Mouse (Mus musculus): ENCODE measurements around the gene Myo5c. TPM values are rescaled to one million over a fixed set of nuclear protein-coding genes. Genes with fewer than 3 reads are reported as not detected.

Gene Myo5c
- polyA plus RNA-seq (2014; fragmentation: Nextera tagmentation; extraction: Ambion mirVana): 0.85 and 1.0 TPM in 2 replicates

- WGBS: 3% methylated on average over 48 of the region's 48 CpGs
- Histone ChIP-seq H3K27me3 (ENCODE audit: control insufficient read depth, insufficient read depth, low read length) (peaks cover 11% of the 10 kb centered on the region), H3K36me3 (replicated peaks; ENCODE audit: control insufficient read depth, insufficient read depth, low read depth, low read length) (no peaks in the 10 kb centered on the region)
Measured at GRCm38 (mm10) chr9:75231841-75232746, at the start of gene Myo5c. Gene Myo5c, plus strand, starts transcription at chr9:75232020.

DNA sequence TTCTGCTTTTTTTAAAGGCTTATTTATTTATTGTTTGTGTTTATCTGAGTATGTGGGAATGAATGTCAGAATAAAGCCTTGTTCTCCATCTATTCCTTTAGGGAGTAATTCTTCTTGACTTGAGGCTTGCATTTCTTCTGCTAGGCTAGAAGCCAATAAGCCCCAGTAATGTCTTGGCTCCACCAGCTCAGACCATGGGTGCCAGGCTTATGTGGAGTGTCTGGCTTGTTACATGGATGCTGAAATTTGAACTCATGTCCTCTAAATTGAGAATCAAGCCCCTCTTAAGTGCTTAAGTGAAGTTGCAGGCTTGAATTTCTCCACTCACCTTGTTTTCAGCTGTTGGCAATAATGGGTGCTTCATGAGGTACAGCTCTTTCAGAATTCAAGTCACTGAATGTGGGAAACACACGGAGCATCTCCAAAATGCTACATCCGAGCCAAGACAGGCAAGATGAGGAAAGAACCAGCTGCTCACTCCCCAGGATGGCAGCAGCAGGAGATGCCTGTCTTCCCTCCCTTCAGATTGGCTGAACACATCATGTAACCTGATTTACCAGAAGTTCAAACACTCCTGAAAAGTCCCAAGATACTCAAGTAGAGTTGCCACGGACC is 44.1 kb upstream of the Myo5c start:
- Histone ChIP-seq H3K27ac (replicated peaks; ENCODE audit: low read depth, low read length) (no peak overlapping the region), H3K9me3 (replicated peaks; ENCODE audit: control insufficient read depth, low read length) (no peaks in the 10 kb centered on the region), H3K9ac (replicated peaks; ENCODE audit: low read length) (no peak overlapping the region), H3K27me3 (ENCODE audit: control insufficient read depth, insufficient read depth, low read length) (no peaks in the 10 kb centered on the region), H3K4me2 (ENCODE audit: low read depth, low read length) (no peak overlapping the region), H3K36me3 (replicated peaks; ENCODE audit: control insufficient read depth, insufficient read depth, low read depth, low read length) (0 out of 2 replicates have a peak, but pooled peaks cover 2% of the 10 kb centered on the region), H3K4me3 (ENCODE audit: low read depth, low read length) (no peak overlapping the region), H3K4me1 (ENCODE audit: control insufficient read depth, insufficient read depth, low read length) (no peaks in the 10 kb centered on the region)
- WGBS: 88% methylated on average over 3 of the region's 3 CpGs
- DNase-seq (ENCODE audit: low spot score): no peak
- ATAC-seq (replicated peaks; ENCODE audit: insufficient number of reproducible peaks, low FRiP score, low TSS enrichment, low read depth): no peak

More at GRCm38 (mm10) chr9:75231841-75232746, at the start of gene Myo5c:
- DNase-seq (ENCODE audit: low spot score) (peak; percentile 45), ATAC-seq (replicated peaks; ENCODE audit: insufficient number of reproducible peaks, low FRiP score, low TSS enrichment, low read depth) (peak; percentile 46; the same call in 1 of the 2 replicates)
- Histone ChIP-seq H3K4me2 (ENCODE audit: low read depth, low read length) (peak within 1 kb of the TSS; percentile 65), H3K4me3 (ENCODE audit: low read depth, low read length) (peak within 1 kb of the TSS; percentile 30), H3K27ac (replicated peaks; ENCODE audit: low read depth, low read length) (no peak within 1 kb of the TSS), H3K9me3 (replicated peaks; ENCODE audit: control insufficient read depth, low read length) (no peaks in the 10 kb centered on the region), H3K4me1 (ENCODE audit: control insufficient read depth, insufficient read depth, low read length) (no peaks in the 10 kb centered on the region), H3K9ac (replicated peaks; ENCODE audit: low read length) (0 out of 2 replicates have a peak within 1 kb of the TSS, but pooled peaks have one; percentile 1)

- Histone ChIP-seq H3K27ac (replicated peaks; ENCODE audit: low read depth, low read length) (no peak overlapping the region), H3K36me3 (replicated peaks; ENCODE audit: control insufficient read depth, insufficient read depth, low read depth, low read length) (no peaks in the 10 kb centered on the region; the same call in 1 of the 2 replicates), H3K9me3 (replicated peaks; ENCODE audit: control insufficient read depth, low read length) (no peaks in the 10 kb centered on the region), H3K4me3 (ENCODE audit: low read depth, low read length) (no peak overlapping the region), H3K9ac (replicated peaks; ENCODE audit: low read length) (no peak overlapping the region; the same call in 1 of the 2 replicates), H3K27me3 (ENCODE audit: control insufficient read depth, insufficient read depth, low read length) (no peaks in the 10 kb centered on the region), H3K4me1 (ENCODE audit: control insufficient read depth, insufficient read depth, low read length) (no peaks in the 10 kb centered on the region), H3K4me2 (ENCODE audit: low read depth, low read length) (no peak overlapping the region)
- ATAC-seq (replicated peaks; ENCODE audit: insufficient number of reproducible peaks, low FRiP score, low TSS enrichment, low read depth) (no peak), DNase-seq (ENCODE audit: low spot score) (no peak)
- 60% methylated on average over 4 of the region's 4 CpGs for WGBS
Measured at GRCm38 (mm10) chr9:75193858-75194257, 38.0 kb upstream of the Myo5c start.

DNA sequence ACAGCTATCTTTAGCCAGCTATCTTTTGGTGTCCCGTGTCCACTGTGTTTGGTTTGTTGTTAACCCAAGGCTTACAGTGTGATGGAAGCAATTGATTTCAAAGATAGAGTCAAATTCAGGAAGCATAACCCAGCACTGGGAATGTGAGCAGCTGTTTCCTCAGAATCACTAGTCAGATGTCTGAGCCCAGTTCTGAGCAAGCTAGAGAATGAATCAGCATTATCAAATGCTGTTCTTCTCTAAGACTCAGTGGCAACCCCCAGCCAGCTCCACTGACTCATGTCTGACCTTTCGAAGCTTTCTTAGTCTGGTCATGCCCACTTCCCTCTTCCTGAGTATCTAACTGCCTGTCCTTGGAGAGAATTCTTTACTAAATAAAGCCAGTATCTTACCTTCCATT is 35.5 kb upstream of the Myo5c start:
- H3K36me3 ChIP-seq (replicated peaks; ENCODE audit: control insufficient read depth, insufficient read depth, low read depth, low read length): no peaks in the 10 kb centered on the region; the same call in 1 of the 2 replicates

GRCm38 (mm10) chr9:75197297-75197696 is 34.5 kb upstream of the Myo5c start:
- peak; percentile 28 for DNase-seq (ENCODE audit: low spot score)
- H3K27ac ChIP-seq (replicated peaks; ENCODE audit: low read depth, low read length): no peak overlapping the region
- H3K4me1 ChIP-seq (ENCODE audit: control insufficient read depth, insufficient read depth, low read length): no peaks in the 10 kb centered on the region
- H3K9ac ChIP-seq (replicated peaks; ENCODE audit: low read length): no peak overlapping the region
- no peak overlapping the region for H3K4me3 ChIP-seq (ENCODE audit: low read depth, low read length)
- WGBS: 73% methylated on average over 6 of the region's 6 CpGs
- H3K27me3 ChIP-seq (ENCODE audit: control insufficient read depth, insufficient read depth, low read length): no peaks in the 10 kb centered on the region
- H3K4me2 ChIP-seq (ENCODE audit: low read depth, low read length): no peak overlapping the region
- H3K36me3 ChIP-seq (replicated peaks; ENCODE audit: control insufficient read depth, insufficient read depth, low read depth, low read length): no peaks in the 10 kb centered on the region; the same call in 1 of the 2 replicates
- no peak for ATAC-seq (replicated peaks; ENCODE audit: insufficient number of reproducible peaks, low FRiP score, low TSS enrichment, low read depth)
- H3K9me3 ChIP-seq (replicated peaks; ENCODE audit: control insufficient read depth, low read length): no peaks in the 10 kb centered on the region

More for the DNA sequence above, 35.5 kb upstream of the Myo5c start:
- no peak overlapping the region for H3K27ac ChIP-seq (replicated peaks; ENCODE audit: low read depth, low read length)
- H3K4me2 ChIP-seq (ENCODE audit: low read depth, low read length): no peak overlapping the region
- H3K27me3 ChIP-seq (ENCODE audit: control insufficient read depth, insufficient read depth, low read length): no peaks in the 10 kb centered on the region
- WGBS: 65% methylated on average over 2 of the region's 2 CpGs
- H3K4me3 ChIP-seq (ENCODE audit: low read depth, low read length): no peak overlapping the region
- no peaks in the 10 kb centered on the region for H3K4me1 ChIP-seq (ENCODE audit: control insufficient read depth, insufficient read depth, low read length)
- H3K9ac ChIP-seq (replicated peaks; ENCODE audit: low read length): no peak overlapping the region
- no peaks in the 10 kb centered on the region for H3K9me3 ChIP-seq (replicated peaks; ENCODE audit: control insufficient read depth, low read length)
- ATAC-seq (replicated peaks; ENCODE audit: insufficient number of reproducible peaks, low FRiP score, low TSS enrichment, low read depth): no peak
- DNase-seq (ENCODE audit: low spot score): no peak

- ATAC-seq (replicated peaks; ENCODE audit: insufficient number of reproducible peaks, low FRiP score, low TSS enrichment, low read depth): no peak
- no peak for DNase-seq (ENCODE audit: low spot score)
- Histone ChIP-seq H3K27me3 (ENCODE audit: control insufficient read depth, insufficient read depth, low read length) (no peaks in the 10 kb centered on the region), H3K36me3 (replicated peaks; ENCODE audit: control insufficient read depth, insufficient read depth, low read depth, low read length) (no peaks in the 10 kb centered on the region; the same call in none of the 2 replicates), H3K4me2 (ENCODE audit: low read depth, low read length) (no peak overlapping the region), H3K27ac (replicated peaks; ENCODE audit: low read depth, low read length) (no peak overlapping the region), H3K4me1 (ENCODE audit: control insufficient read depth, insufficient read depth, low read length) (no peaks in the 10 kb centered on the region), H3K9ac (replicated peaks; ENCODE audit: low read length) (no peak overlapping the region), H3K9me3 (replicated peaks; ENCODE audit: control insufficient read depth, low read length) (no peaks in the 10 kb centered on the region), H3K4me3 (ENCODE audit: low read depth, low read length) (no peak overlapping the region)
- 100% methylated on average over 1 of the region's 1 CpGs for WGBS
Measured at GRCm38 (mm10) chr9:75201506-75201905, 30.3 kb upstream of the Myo5c start.

GRCm38 (mm10) chr9:75202036-75202435 is 29.8 kb upstream of the Myo5c start:
- WGBS: 93% methylated on average over 2 of the region's 2 CpGs
- H3K27ac ChIP-seq (replicated peaks; ENCODE audit: low read depth, low read length): no peak overlapping the region
- ATAC-seq (replicated peaks; ENCODE audit: insufficient number of reproducible peaks, low FRiP score, low TSS enrichment, low read depth) (no peak), DNase-seq (ENCODE audit: low spot score) (no peak)
- H3K9ac ChIP-seq (replicated peaks; ENCODE audit: low read length): no peak overlapping the region
- H3K9me3 ChIP-seq (replicated peaks; ENCODE audit: control insufficient read depth, low read length): no peaks in the 10 kb centered on the region
- H3K27me3 ChIP-seq (ENCODE audit: control insufficient read depth, insufficient read depth, low read length): no peaks in the 10 kb centered on the region
- H3K4me1 ChIP-seq (ENCODE audit: control insufficient read depth, insufficient read depth, low read length): no peaks in the 10 kb centered on the region
- no peak overlapping the region for H3K4me3 ChIP-seq (ENCODE audit: low read depth, low read length)
- no peak overlapping the region for H3K4me2 ChIP-seq (ENCODE audit: low read depth, low read length)
- H3K36me3 ChIP-seq (replicated peaks; ENCODE audit: control insufficient read depth, insufficient read depth, low read depth, low read length): no peaks in the 10 kb centered on the region; the same call in none of the 2 replicates
